Mouse (Mus musculus) CH12.LX (cell line): ENCODE data around the gene AC140267.1. TPM values are rescaled to one million over a fixed set of nuclear protein-coding genes. Genes with fewer than 3 reads are reported as not detected.

Experiments
- DNase-seq: peaks from one replicate; pipeline ENCODE4 v3.0.0-alpha.2; 2013; ENCODE audit errors: extremely low read depth
- H3K27ac ChIP-seq: 2 replicates; pipeline ENCODE4 v1.5.1; 2012; ENCODE audit warnings: low read depth, mild to moderate bottlenecking, control low read depth, moderate library complexity; ENCODE audit not compliant: insufficient read depth
- H3K27me3 ChIP-seq: replicated peaks from 2 replicates; pipeline ENCODE3; 2012; ENCODE audit warnings: inconsistent platforms
- H3K36me3 ChIP-seq, 2 experiments: replicated peaks in 1 of 2; 2 replicates each; pipeline versions ENCODE3 to v1.6.1; 2012; ENCODE audit warnings: inconsistent platforms in 1 of 2, low read length in 1 of 2, mild to moderate bottlenecking in 1 of 2, mixed read lengths in 1 of 2, moderate library complexity in 1 of 2; ENCODE audit not compliant: control insufficient read depth in 1 of 2, insufficient read depth in 1 of 2
- H3K4me1 ChIP-seq, 2 experiments: 2 replicates each; pipeline ENCODE4 v1.6.1; 2012; ENCODE audit warnings: inconsistent platforms in 1 of 2, moderate library complexity in 1 of 2; ENCODE audit not compliant: insufficient read depth in 2 of 2, control insufficient read depth in 1 of 2
- H3K4me2 ChIP-seq: 2 replicates; pipeline ENCODE4 v1.6.1; 2012; ENCODE audit warnings: low read depth, mild to moderate bottlenecking, control low read depth; ENCODE audit not compliant: poor library complexity, insufficient read depth, severe bottlenecking
- H3K4me3 ChIP-seq, 3 experiments: fragments of 150-350 bp in 1 of 3; sonication (generic) in 1 of 3; replicated peaks in 1 of 3; 2 replicates each; pipeline versions ENCODE3 to v1.5.1; 2011 to 2012; ENCODE audit warnings: low read depth in 2 of 3, low read length in 2 of 3, mild to moderate bottlenecking in 2 of 3, moderate library complexity in 2 of 3, control low read depth in 1 of 3, improper control_type of control experiment in 1 of 3, inconsistent platforms in 1 of 3, mixed read lengths in 1 of 3; ENCODE audit not compliant: poor library complexity in 1 of 3
- H3K79me2 ChIP-seq: replicated peaks from 2 replicates; pipeline ENCODE4 v1.6.1; 2012; ENCODE audit warnings: mild to moderate bottlenecking, moderate library complexity; ENCODE audit not compliant: control insufficient read depth, poor library complexity, insufficient read depth, severe bottlenecking; ENCODE audit errors: extremely low read depth
- H3K9ac ChIP-seq: 2 replicates; pipeline ENCODE4 v1.6.1; 2012; ENCODE audit warnings: low read depth, mild to moderate bottlenecking, control low read depth, moderate library complexity; ENCODE audit not compliant: insufficient read depth
- H3K9me3 ChIP-seq: replicated peaks from 2 replicates; pipeline ENCODE3; 2012; ENCODE audit warnings: low read length, inconsistent platforms, mixed read lengths
- BHLHE40 ChIP-seq: IDR thresholded peaks from 2 replicates; pipeline ENCODE4 v1.6.1; 2011; ENCODE audit warnings: mild to moderate bottlenecking, low read depth, low read length, improper control_type of control experiment
- CHD1 ChIP-seq: IDR thresholded peaks from 2 replicates; pipeline ENCODE4 v1.6.1; 2012; ENCODE audit warnings: low read depth, low read length, improper control_type of control experiment, inconsistent platforms
- ELF1 ChIP-seq: IDR thresholded peaks from 2 replicates; pipeline ENCODE4 v1.6.1; 2014; ENCODE audit warnings: low read depth, mild to moderate bottlenecking, inconsistent platforms, low read length, improper control_type of control experiment
- EP300 ChIP-seq: IDR thresholded peaks from 2 replicates; pipeline ENCODE4 v1.6.1; 2011; ENCODE audit warnings: low read length, improper control_type of control experiment
- ETS1 ChIP-seq: conservative IDR thresholded peaks from 2 replicates; pipeline ENCODE4 v1.6.1; 2012; ENCODE audit warnings: low read depth, mild to moderate bottlenecking, inconsistent platforms, low read length, improper control_type of control experiment, moderate library complexity
- IRF4 ChIP-seq: IDR thresholded peaks from 2 replicates; pipeline ENCODE4 v1.6.1; 2014; ENCODE audit warnings: low read depth, mild to moderate bottlenecking, inconsistent platforms, low read length, improper control_type of control experiment
- JUND ChIP-seq: conservative IDR thresholded peaks from 2 replicates; pipeline ENCODE4 v1.6.1; 2011; ENCODE audit warnings: low read depth, low read length, improper control_type of control experiment
- MAZ ChIP-seq: IDR thresholded peaks from 2 replicates; pipeline ENCODE4 v1.6.1; 2012; ENCODE audit warnings: low read depth, mild to moderate bottlenecking, inconsistent platforms, low read length, improper control_type of control experiment, moderate library complexity
- MEF2A ChIP-seq: IDR thresholded peaks from 2 replicates; pipeline ENCODE4 v1.6.1; 2014; ENCODE audit warnings: low read depth, mild to moderate bottlenecking, inconsistent platforms, low read length, improper control_type of control experiment, borderline replicate concordance
- NELFE ChIP-seq: IDR thresholded peaks from 2 replicates; pipeline ENCODE4 v1.6.1; 2011; ENCODE audit warnings: low read depth, low read length, improper control_type of control experiment
- NRF1 ChIP-seq: IDR thresholded peaks from 2 replicates; pipeline ENCODE4 v1.6.1; 2014; ENCODE audit warnings: low read depth, mild to moderate bottlenecking, inconsistent platforms, low read length, improper control_type of control experiment, moderate library complexity
- PAX5 ChIP-seq: IDR thresholded peaks from 2 replicates; pipeline ENCODE4 v1.6.1; 2012; ENCODE audit warnings: low read length, inconsistent platforms, mixed read lengths
- RAD21 ChIP-seq: IDR thresholded peaks from 2 replicates; pipeline ENCODE4 v1.6.1; 2011; ENCODE audit warnings: low read depth, mild to moderate bottlenecking, low read length, improper control_type of control experiment, moderate library complexity
- RCOR1 ChIP-seq: conservative IDR thresholded peaks from 2 replicates; pipeline ENCODE4 v1.6.1; 2012; ENCODE audit warnings: low read depth, mild to moderate bottlenecking, inconsistent platforms, low read length, improper control_type of control experiment
- SIN3A ChIP-seq: IDR thresholded peaks from 2 replicates; pipeline ENCODE4 v1.6.1; 2012; ENCODE audit warnings: low read length, improper control_type of control experiment, inconsistent platforms
- SMC3 ChIP-seq: IDR thresholded peaks from 2 replicates; pipeline ENCODE4 v1.6.1; 2011; ENCODE audit warnings: low read depth, low read length, improper control_type of control experiment
- TBP ChIP-seq: conservative IDR thresholded peaks from 2 replicates; pipeline ENCODE4 v1.6.1; 2011; ENCODE audit warnings: low read depth, low read length, improper control_type of control experiment
- UBTF ChIP-seq: IDR thresholded peaks from 2 replicates; pipeline ENCODE4 v1.6.1; 2012; ENCODE audit warnings: low read depth, mild to moderate bottlenecking, inconsistent platforms, low read length, improper control_type of control experiment, moderate library complexity
- USF1 ChIP-seq: IDR thresholded peaks from 2 replicates; pipeline ENCODE4 v1.6.1; 2014; ENCODE audit warnings: low read depth, mild to moderate bottlenecking, inconsistent platforms, low read length, improper control_type of control experiment
- ZC3H11A ChIP-seq: IDR thresholded peaks from 2 replicates; pipeline ENCODE4 v1.6.1; 2012; ENCODE audit warnings: low read depth, mild to moderate bottlenecking, inconsistent platforms, low read length, improper control_type of control experiment
- ZMIZ1 ChIP-seq: IDR thresholded peaks from 2 replicates; pipeline ENCODE4 v1.6.1; 2012; ENCODE audit warnings: low read depth, mild to moderate bottlenecking, inconsistent platforms, low read length, improper control_type of control experiment
- ZNF384 ChIP-seq: IDR thresholded peaks from 2 replicates; pipeline ENCODE4 v1.6.1; 2012; ENCODE audit warnings: low read depth, low read length, improper control_type of control experiment, inconsistent platforms
- dilution Hi-C: fragments of 300-500 bp; cut with MboI; formaldehyde crosslinking; loops from 2 replicates; pipeline ENCODE4 v1.14.3; 2020; ENCODE audit warnings: low sequenced_read_pairs; ENCODE audit not compliant: extremely low pct_unique_long_range_greater_than_20kb, extremely low pct_ligation_motif_present
- in situ Hi-C: fragments of 300-500 bp; cut with MboI; formaldehyde crosslinking; loops from 3 replicates; pipeline ENCODE4 v1.14.3; 2019; ENCODE audit warnings: low sequenced_read_pairs, low pct_ligation_motif_present, low pct_unique_long_range_greater_than_20kb, mixed read lengths
- polyA plus RNA-seq: library from polyadenylated mRNA; unstranded; fragments of >175 nt; gene quantifications from 2 replicates; pipeline ENCODE4 v1.2.1, GENCODE M21; 2012; ENCODE audit warnings: low read depth; ENCODE audit not compliant: insufficient read length
- total RNA-seq, 2 experiments: library from RNA; depleted of rRNA; stranded (reverse); fragments of 300-350 nt in 1 of 2; fragments of >200 nt in 1 of 2; gene quantifications; 2 replicates each; pipeline ENCODE4 v1.2.3; 2012 to 2014

AC140267.1 gene
- total and polyA plus RNA-seq, 3 experiments, result not detected

DNA sequence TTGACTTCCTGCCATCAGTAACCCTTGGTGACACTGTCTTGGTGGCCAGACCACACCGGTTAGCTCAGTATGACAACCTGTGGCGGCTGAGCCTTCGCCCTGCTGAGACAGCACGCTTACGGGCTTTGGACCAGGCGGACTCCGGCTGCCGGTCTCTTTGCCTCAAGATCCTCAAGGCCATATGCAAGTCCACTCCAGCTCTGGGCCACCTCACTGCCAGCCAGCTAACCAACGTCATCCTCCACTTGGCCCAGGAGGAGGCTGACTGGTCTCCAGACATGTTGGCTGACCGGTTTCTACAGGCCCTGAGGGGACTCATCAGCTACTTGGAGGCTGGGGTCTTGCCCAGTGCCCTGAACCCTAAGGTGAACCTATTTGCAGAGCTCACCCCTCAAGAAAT is 14.0 kb downstream of the AC140267.1 start:
- Histone ChIP-seq H3K27ac (no peak overlapping the region), H3K4me2 (no peak overlapping the region), H3K4me1 (peaks cover 2 to 13% of the 10 kb centered on the region in 2 experiments; a peak in 3 of 4 replicates), H3K9ac (no peak overlapping the region), H3K27me3 (no peaks in the 10 kb centered on the region), H3K36me3 (peaks cover 63 to 80% of the 10 kb centered on the region in 2 experiments), H3K4me3 (no peak overlapping the region), H3K9me3 (no peaks in the 10 kb centered on the region), H3K79me2 (peaks cover 2% of the 10 kb centered on the region; the same call in 1 of the 2 replicates)
- in situ Hi-C loops, result loop anchor here (25.0 kb wide), 1 partner anchor 713 kb away; no protein-coding TSS in a partner anchor
- dilution Hi-C loops, result no loop called here
- no peak for DNase-seq
- TF ChIP-seq ELF1, result no peak
- TF ChIP-seq ZC3H11A, result no peak
- TF ChIP-seq ZMIZ1, result no peak
- TF ChIP-seq BHLHE40, result no peak
- no peak for TF ChIP-seq NELFE
- TF ChIP-seq EP300, result no peak
- no peak for TF ChIP-seq MAZ
- no peak for TF ChIP-seq PAX5
- no peak for TF ChIP-seq RAD21
- TF ChIP-seq SMC3, result no peak
- TF ChIP-seq CHD1, result no peak
- TF ChIP-seq MEF2A, result no peak
- no peak for TF ChIP-seq IRF4
- TF ChIP-seq RCOR1, result no peak
- TF ChIP-seq JUND, result no peak

- no peak for TF ChIP-seq SMC3
- TF ChIP-seq USF1, result no peak
- TF ChIP-seq NELFE, result no peak
- TF ChIP-seq MEF2A, result no peak
- no peak for TF ChIP-seq ETS1
- no peak for TF ChIP-seq SIN3A
- TF ChIP-seq BHLHE40, result no peak
- TF ChIP-seq ZNF384, result no peak
- no peak for TF ChIP-seq UBTF
- no peak for TF ChIP-seq RAD21
- TF ChIP-seq TBP, result no peak
- TF ChIP-seq ZC3H11A, result no peak
- no peak for TF ChIP-seq NRF1
- dilution Hi-C loops, result no loop called here
- Histone ChIP-seq H3K4me3 (no peak overlapping the region), H3K36me3 (peaks cover 56 to 74% of the 10 kb centered on the region in 2 experiments), H3K9ac (no peak overlapping the region), H3K4me1 (peaks cover 2 to 13% of the 10 kb centered on the region in 2 experiments; a peak in 3 of 4 replicates), H3K27ac (no peak overlapping the region), H3K79me2 (peaks cover 4% of the 10 kb centered on the region; the same call in 1 of the 2 replicates), H3K9me3 (no peaks in the 10 kb centered on the region), H3K27me3 (no peaks in the 10 kb centered on the region), H3K4me2 (no peak overlapping the region)
- in situ Hi-C loops, result loop anchor here (25.0 kb wide), 1 partner anchor 712 kb away; no protein-coding TSS in a partner anchor
- DNase-seq, result no peak
These were observed 15.0 kb downstream of the AC140267.1 start for GRCm38 (mm10) chr15:80250586-80250985.
